Mouse (Mus musculus) frontal cortex, adult (tissue): ENCODE results near the gene B830017H08Rik.
A peak's percentile ranks its signal among the peaks of the same experiment; 100 is the strongest.

Source experiments
- ATAC-seq: cut with Nextera tagmentation; 2 replicates; pipeline ENCODE4 v1.9.2; 2017; ENCODE audit warnings: mild to moderate bottlenecking, moderate library complexity, mixed read lengths; ENCODE audit not compliant: low TSS enrichment

The B830017H08Rik gene

DNA sequence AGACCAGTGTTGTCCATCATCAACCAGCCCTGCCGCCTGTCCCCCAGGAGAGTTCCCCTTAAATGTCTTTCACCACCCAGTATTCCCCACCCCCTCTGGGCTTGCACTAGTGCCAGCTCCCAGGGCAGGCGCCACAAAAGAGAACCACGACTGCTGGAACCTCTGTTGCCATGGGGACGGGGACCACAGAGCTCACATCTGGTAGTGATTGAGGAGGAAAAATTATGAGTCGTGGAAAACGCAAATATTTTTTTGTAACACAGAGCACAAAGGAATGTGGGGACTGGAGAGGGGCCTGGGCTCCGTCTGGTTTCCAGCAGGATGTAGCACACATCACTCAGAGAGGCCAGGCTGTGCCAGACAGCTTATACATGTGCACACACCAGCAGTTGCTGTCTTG, 23.2 kb upstream of the B830017H08Rik start:
- ATAC-seq = no peak

DNA sequence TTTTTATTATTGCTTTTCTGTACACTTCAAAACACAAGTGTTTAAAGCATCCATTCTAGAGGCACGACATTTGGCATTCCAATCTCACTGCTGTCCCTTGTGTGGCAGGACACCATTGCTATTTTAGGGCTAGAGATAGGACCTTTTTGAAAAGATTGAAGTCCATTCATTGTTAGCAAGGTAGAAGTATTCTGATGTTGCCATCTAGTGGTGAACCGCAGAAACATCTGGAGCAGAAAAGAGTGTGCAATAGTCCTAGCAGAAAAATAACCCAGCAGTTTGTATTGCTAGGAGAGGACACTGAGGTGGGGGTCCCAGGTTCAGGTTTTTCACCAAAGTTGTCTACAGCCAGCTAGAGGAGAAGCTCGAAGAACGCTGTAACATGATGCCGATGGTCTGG, 20.8 kb upstream of the B830017H08Rik start:
- ATAC-seq = no peak

DNA sequence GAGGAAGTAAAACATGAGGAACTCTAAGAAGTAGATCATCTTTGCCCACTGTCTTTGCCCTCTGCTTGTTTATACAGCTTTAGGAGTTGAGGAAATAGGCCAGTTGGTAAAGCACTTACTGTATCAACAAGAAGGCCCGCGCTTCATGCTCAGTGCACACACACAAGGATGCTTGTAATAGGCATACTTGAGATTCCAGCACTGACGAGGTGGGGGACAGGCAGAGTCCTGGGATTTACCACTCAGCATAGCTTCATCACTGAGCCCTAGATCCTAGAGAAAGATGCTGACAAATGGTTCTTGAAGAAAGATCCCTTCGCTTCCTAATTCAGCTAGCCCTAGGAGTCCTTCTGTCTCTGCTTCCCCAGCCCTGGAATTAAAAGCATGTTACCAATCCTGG, 19.7 kb upstream of the B830017H08Rik start:
- ATAC-seq = no peak

DNA sequence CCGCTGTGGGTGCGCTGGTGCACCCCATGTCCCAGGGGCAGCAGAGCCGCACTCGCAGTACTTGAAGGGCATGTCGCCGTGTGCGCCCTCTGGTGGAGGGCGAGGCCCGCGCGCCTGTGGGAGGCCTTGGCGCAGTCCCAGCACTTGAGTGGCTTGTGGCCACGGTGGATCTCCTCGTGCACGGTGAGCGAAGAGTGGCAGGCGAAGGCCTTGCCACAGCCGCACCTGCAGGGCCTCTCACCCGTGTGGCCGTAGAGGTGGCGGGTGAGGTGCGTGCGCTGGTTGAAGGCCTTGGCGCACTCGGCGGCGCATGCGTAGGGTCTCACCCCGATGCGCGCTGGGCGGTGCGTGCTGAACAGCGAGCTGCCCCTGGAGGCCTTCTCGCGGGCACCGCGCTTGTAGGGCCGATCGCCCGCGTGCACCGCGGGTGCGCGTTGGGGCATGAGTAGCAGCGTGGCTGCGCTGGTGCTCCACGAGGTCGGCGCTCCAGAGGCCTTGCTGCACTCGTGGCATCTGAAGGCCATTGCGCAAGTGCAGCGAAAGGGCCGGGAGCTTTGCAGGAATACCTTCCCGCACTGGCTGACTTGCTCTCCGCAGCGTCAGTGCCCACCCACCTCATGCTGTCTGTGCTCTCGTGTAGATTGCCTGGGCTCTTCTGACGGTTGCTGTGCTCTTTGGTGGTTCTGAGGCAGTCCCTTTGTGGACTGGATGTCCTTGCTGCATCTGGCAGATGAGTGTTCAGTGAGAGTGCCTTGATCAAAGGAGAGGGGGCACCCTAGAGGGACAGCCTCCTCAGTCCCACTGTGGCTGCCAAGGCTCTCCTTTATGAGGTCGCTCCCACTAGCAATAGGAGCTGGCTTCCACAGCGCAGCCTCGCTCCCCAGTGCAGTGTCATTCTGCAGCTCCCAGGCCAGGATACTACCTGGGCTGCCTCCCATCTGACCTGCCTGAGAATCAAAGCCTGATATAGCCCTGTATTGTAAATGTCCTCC, 17.2 kb upstream of the B830017H08Rik start:
- peak; percentile 66 for ATAC-seq

DNA sequence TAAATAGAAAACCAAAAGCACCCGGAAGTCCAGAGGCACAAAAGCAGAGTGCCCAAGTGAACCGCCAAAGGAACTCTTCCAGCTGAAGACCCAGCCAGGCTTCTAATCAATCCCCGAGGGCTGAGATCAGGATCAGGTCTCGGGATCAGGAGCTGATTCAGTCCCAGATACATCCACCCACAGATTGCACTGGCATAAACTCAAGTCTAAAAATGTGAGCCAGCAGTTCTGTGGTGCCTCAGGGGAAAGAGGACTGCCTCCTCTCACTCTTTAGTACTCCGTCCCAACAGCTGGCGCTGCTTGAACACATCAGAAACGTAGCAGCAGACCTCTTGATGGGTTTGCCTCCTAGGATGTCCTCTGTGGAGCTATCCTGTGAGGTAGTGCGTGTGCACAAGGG, 16.4 kb upstream of the B830017H08Rik start:
- no peak for ATAC-seq

DNA sequence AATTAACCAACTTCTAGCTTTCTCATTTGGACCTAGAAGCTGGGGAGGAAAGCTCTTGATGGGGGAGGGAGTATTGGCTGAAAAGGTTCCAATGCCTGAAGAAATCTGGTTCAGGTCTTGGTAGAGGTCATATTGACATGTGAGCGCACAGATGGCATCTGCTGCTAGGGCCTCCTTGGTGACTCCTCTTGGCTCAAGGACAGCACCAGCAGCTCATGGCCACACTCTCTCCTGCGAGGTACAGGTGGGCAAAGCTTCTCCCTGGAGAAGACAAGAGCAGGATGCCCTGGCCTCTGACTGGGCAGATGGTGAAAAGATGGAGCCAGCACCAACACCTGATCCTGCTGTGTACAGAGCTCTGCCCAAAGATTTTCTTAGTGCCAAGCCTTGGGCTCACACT, 6.4 kb upstream of the B830017H08Rik start:
- no peak for ATAC-seq

DNA sequence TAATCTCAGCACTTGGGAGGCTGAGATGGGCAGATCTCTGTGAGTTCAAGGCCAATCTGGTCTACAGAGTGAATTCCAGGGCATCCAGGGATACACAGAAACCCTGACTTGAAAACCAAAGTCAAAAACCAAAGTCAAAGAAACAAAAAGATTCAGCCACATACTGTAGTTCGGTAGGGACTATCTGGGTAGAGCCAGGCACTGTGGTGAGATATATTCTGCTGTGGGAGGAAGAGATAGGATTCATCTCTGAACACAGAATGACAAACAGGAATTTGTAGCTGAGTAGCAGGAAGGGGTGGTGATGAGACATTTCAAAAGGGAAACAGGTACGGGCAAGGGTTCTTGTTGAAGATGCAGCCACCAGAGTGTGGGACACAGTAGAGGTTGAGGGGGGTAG, 4.7 kb upstream of the B830017H08Rik start:
- no peak for ATAC-seq

DNA sequence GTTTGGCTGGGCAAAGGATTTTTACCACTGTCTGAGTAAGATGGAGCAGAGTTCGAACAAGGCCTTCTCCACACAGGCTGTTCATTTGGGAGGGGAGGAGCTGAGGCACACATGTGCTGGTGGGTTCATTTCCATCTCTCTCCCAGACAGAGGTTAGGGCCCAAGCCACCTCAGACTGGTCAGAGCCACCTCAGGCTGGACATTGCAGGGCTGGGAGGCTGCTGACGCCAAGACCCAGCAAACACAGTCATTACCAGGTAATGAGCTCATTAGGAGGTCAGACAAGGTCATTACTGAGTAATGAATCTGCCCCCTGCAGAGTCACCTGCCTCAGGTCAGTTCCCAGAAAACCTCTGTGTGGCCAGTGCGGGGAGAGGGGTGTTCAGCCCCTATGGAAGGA, 4.1 kb upstream of the B830017H08Rik start:
- no peak for ATAC-seq

DNA sequence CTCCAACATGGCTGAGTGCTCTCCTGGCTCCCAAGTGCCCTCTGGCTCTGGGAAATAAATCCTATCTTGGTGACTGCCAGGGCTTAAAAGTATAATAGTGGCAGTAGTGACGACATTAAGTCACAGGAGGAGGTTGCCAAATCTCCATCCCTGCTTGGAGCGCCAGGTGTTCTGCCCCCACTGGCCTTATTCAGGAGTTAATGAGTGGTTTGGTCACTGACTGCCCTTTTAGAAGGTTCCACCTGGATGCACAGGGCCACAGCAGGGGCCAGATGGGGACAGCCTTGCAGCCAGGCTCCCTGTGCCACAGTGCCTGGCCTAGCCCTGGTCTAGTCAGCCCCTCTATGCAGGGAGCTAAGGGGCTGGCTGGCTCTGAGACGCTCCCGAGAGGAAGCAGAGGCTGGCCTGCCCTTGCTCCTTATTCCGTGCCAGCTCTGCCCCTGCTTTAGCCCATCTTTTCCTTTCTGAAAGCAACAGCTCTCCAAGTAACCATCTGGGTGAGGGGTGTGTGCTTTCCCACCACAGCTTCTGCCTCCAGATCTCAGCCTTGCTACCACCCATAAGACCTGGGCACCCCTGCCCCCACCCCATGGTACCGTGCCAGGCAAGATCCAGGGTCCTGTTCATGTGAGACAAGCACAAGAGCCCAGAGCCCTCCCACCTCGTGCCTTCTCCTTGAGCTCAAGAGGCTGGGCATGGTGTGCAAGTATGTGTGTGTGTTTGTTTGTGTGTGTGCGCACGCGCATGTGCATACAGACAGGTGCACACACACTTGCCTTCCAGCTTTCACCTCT, 2.3 kb upstream of the B830017H08Rik start:
- ATAC-seq = no peak

DNA sequence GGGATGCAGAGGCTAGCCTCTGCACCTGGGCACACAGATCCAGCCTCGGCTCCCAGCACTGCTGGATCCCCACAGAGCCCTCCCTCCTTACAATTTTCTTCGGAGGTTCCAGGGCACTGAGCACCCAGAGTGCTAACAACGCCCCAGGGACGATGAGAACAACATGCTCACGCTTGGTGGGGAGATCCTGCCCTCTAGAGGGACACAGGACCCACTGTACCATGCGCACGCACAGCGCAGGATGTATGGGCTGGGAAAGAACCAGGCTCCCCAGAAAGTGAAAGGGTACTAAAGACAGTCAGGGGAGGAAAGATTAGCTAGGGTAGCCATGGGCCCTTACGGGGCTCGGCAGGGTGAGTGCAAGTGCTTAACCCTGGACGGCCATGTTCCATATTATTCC, 1.1 kb upstream of the B830017H08Rik start:
- no peak for ATAC-seq

DNA sequence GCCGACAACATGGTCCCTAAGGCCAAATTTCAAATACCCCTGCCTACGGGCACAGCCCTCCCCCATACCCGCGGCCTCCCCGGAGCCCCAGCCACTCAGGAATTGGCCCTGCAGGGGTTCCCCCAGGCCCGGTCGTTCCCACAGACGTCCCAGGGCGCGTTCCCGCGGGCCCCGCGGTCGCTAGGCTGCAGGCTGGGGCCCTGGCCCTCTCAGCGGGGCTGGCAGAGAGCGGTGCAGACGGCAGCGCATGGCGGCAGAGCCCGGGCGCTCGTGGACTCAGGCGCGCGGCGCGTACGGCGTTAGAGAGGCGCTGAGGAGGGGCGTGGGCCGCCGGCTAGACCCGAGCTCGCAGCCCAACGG, 380 bp downstream of the B830017H08Rik start:
- ATAC-seq = peak; percentile 50

DNA sequence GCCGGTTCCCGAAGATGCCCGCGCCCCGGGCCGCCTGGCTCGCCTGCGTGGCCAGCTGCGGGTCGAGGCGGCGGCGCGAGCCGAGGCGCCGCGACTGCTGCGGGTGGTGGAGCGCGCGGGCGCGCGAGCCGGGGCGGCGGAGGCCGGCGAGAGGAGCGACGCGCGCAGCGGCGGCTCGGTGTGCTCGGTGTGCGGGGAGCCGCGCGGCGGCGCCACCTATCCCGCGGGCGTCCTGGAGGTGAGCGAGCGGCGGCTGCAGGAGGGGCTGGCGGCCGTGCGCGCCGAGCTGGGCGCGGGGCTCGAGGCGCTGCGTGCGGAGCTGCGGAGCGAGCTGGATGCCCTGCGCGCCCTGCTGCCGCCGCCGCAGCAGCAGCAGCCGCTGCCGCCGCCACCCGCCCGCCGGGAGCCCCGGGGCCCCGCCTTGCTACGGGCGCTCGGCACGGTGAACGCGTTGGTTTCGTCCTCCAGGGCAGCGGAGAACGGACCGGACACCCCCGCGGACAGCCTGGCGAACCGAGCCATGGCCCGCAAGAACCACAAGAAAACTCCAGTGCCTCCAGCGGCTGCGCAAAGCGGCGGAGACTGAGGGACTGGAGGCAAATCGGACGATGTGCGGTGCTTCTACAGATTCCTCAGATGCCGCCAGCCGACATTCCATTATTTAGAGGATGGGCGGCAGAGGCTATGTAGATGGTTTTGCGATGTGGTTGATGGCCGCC, 919 bp downstream of the B830017H08Rik start:
- ATAC-seq = peak; percentile 58

DNA sequence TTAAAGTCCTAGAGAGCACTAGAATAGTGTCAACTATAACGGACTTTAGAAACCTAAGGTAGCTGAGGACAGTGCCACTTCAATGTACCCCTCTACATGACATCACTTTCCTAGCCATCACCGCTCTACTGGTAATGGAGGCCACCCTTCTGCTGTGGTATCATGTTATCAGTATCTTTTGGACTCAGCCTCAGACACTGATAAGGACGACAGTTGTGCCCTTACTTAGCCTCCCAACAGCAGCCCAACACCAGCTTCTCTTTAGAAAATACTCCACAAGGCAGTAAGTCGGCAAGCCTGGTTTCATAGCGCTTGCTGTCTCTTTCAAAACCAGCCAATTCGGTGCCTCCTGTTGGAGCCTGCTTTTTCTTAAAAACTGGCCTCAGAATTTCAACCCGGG, 1.6 kb downstream of the B830017H08Rik start:
- ATAC-seq = no peak

DNA sequence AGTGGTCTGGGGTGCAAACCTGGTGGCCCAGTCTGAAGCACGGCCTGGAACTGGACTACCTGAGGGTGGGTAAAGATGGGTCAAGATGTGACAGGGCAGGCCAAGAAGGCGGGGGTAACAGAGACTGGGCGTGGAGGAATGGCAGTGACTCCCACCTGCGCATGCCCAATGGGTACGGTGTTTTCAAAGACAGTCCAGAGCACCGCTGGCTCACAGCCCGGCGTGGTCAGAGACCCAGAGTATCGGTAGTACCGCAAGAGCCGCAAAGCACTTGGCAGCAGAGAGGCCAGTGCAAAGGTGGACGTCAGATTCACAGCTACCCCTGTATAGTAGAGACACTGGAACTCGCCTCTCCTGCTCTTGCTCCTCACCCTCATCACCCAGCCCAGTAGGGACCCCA, 2.6 kb downstream of the B830017H08Rik start:
- ATAC-seq = no peak

DNA sequence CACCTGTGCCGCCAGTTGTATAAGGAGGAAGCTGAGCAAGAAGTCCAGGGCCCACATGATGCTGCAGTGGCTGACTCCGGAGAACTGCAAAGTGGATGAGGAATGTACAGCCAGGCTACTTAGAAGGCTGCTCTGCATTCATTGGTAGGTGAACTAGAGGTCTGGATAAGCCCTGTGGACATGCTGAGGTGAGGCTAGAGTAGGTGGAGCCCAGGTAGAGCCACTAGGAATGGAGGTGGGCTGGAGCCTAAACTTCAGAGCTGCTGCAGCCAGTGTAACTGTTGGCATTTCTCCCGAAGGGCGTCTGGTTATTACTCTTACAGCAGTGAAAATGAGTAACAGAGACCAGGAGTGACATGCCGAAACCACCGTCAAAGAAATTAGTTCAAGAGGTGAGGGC, 5.1 kb downstream of the B830017H08Rik start, which contains the start of gene Car15:
Car15 (minus strand) TSS at position 314 of the 400 bp plus-strand sequence.
- no peak for ATAC-seq

DNA sequence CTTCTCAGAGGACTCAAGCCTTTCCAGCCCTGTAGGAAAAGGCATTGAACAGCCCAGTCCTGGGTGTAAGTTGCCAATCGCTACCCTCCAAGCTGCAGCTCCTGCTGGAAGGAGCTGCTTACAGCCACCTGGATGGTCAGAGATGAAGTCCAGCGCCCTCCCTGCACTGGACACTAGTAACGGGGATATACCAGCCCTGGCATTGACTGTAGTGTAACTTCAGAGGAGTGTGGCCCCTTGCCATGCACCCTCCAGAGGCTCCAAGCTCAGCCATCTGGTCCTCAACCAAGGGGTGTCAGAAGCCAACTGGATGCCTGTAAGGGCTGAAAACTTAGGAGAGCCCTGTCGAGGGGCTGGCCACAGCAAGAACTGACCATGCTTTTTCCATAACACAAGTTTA, 7.1 kb downstream of the B830017H08Rik start:
- ATAC-seq = no peak

DNA sequence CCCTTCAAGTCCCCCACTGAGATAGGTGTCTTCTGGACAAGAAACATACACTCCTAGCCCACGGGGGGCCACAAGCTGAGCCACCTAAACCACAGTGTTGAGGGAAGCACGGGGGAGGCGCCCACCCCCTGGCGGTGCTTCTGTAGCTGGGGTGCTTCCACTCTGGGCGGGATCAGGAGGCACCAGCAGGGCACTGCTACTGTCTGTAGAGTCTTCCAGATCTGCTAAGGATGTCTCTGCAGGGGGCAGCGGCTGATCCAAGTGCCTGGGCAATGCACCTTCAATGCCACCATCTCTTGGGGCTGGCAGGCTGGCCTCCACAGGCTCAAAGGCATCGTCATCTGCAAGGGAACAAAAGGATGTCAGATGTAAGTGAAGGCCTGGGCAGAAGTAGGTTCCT, 9.5 kb downstream of the B830017H08Rik start:
- no peak for ATAC-seq

DNA sequence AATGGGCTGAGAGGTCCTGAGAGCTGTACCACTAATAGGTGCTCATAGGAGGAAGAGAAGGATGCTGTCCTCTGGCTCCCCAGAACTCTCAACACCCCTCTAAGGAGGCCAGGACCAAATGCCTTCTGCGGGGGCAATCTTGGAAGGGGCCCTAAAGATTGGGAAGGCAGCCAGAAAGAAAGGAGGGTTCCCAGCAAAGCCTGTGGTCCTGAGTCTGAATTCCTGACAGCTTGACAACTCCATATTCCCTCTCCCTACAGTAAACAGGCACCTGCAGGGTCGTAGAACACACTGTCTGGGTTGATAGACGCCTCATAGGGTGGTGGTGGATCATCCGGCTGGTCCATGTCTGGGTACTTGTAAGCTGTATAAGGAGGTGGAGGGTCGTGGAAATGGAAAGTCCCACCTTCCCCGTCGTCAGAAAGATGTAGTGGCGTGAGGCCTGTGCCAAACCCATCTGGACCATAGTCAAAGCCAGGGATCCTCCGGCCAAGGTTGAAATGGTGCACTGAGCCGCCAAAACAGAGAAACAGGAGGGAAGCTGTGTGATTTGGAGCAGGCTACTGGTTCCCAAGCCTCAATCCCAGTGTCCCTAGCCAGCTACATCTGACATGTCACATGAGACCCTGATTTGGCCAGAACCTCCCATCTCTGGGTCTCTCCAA, 10.9 kb downstream of the B830017H08Rik start:
- no peak for ATAC-seq

DNA sequence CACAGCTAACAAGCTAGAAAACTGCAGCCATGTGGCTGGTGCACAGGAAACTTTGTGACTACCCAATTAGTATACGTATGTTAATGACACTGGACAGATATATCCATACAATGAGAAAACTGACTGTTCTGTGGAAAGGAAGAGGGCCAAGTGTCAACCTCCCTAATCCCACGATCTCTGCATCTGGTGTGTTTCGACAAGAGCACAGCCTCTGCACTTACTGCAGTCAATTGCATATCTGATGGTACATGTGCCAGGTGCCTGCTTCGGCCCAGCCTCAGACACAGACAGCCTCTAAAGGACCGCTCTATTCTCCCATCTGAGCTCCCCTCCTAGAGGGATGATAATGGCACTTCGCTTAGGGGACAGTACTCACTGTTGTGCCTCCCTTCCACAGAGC, 15.5 kb downstream of the B830017H08Rik start:
- peak; percentile 36; the same call in 1 of the 2 replicates for ATAC-seq

DNA sequence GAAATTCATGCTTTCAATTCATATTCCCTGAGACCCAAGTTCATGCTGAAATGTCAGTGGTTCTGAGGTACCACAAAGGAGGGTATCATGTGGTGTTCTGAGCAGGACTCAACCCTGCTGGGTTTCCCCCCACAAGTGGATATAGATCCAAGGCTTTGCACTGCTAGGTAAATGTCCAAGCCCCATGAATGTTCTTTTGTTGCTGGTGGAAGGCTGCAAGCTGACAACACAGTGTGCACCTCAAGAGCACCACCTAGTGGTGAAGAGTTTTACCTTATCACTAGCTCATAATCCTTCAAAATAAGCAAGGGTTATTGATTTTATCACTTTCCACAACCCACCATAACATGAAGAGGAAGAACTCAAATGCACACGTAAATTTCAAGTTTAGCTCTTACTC, 16.0 kb downstream of the B830017H08Rik start:
- ATAC-seq = peak; percentile 64

DNA sequence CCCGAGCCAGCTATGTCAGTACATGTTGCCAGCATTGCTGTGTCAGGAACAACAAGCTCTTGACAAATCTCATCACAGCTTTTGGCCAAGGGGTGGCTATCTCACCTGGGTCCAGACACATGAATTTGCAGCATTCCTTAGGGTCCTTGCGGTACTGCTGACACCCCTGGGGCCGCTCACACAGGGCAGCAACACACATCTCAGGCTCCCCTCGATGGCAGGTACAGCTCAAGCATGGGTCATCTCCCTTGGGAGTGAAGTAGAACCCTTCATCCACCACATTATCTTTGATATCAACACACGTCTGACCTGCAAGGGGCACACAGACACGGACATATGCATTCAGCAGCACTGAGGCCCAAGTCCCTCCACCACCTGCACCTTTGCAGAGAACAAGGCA, 16.6 kb downstream of the B830017H08Rik start:
- ATAC-seq = no peak

DNA sequence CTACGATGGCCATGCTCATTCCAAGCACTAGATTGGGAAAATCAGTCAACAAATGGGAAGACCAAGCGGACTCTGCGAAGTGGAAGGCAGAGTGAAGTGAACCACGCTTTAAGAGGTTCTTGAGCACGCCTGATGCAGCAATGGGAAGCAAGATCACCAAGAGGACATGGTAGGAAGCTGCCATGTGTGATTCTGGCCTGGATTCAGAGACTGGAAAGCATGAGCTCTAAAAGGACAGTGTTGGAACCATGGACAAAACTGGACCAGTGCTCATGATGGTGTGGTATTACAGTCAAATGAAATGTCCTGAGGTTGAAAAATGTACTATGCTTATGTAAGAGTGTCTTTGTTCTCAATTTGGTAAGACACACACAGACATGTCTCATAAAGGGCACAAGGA, 18.4 kb downstream of the B830017H08Rik start:
- ATAC-seq = no peak
